Comparison of ENCODE assay signal across 9 mouse cellular contexts in genomic region chr19:59169936-59170765, GRCm38 (mm10). TPM values are rescaled to one million over a fixed set of nuclear protein-coding genes. Genes with fewer than 3 reads are reported as not detected.
DNase-seq lines count a peak whose midpoint lies in the region; ATAC-seq lines count a peak whose summit lies in the region.
"Had no signal": no experiment of that assay in that cellular context is flagged by ENCODE, and none has a peak within 500 bp of the region (broad histone marks: within the 10 kb centered on the region; RNA-seq: fewer than 3 reads in every experiment).

Gene Vax1 (minus strand): TSS chr19:59170056.

- peaks cover 9% of the 10 kb centered on the region for H3K4me1 ChIP-seq in hindbrain, embryonic 11.5 days (replicated peaks; ENCODE audit: control insufficient read depth, insufficient read depth, low read length)
- H3K4me1 ChIP-seq in midbrain, embryonic 12.5 days: peaks cover 43% of the 10 kb centered on the region

- H3K9ac ChIP-seq in hindbrain, embryonic 11.5 days (ENCODE audit: low read depth, low read length): no peak within 1 kb of the TSS
- no peak within 1 kb of the TSS; the same call in 1 of the 2 replicates for H3K9ac ChIP-seq in midbrain, embryonic 12.5 days (replicated peaks)

- H3K4me3 ChIP-seq in hindbrain, embryonic 11.5 days (ENCODE audit: low read depth, low read length): no peak within 1 kb of the TSS; the same call in 1 of the 2 replicates
- H3K4me3 ChIP-seq in midbrain, embryonic 12.5 days: peak within 1 kb of the TSS; percentile 33

- no peaks in the 10 kb centered on the region for H3K9me3 ChIP-seq in hindbrain, embryonic 11.5 days (ENCODE audit: control insufficient read depth, low read length)
- H3K9me3 ChIP-seq in midbrain, embryonic 12.5 days: no peaks in the 10 kb centered on the region

- H3K36me3 ChIP-seq in hindbrain, embryonic 11.5 days (ENCODE audit: control insufficient read depth, insufficient read depth, low read length): no peaks in the 10 kb centered on the region
- H3K36me3 ChIP-seq in midbrain, embryonic 12.5 days: no peaks in the 10 kb centered on the region

- intact Hi-C loops in gastrocnemius, postnatal 14 days (cut with DNase I; ENCODE audit: low total_unique reads): no loop called here

- peaks cover 95% of the 10 kb centered on the region for H3K27me3 ChIP-seq in hindbrain, embryonic 11.5 days (ENCODE audit: control insufficient read depth, insufficient read depth, low read length)
- peaks cover 99% of the 10 kb centered on the region for H3K27me3 ChIP-seq in midbrain, embryonic 12.5 days

- no peak within 1 kb of the TSS for H3K27ac ChIP-seq in hindbrain, embryonic 11.5 days (ENCODE audit: low read depth, low read length)
- H3K27ac ChIP-seq in midbrain, embryonic 12.5 days (replicated peaks): no peak within 1 kb of the TSS

- H3K4me2 ChIP-seq in hindbrain, embryonic 11.5 days (replicated peaks; ENCODE audit: low read depth, low read length): 0 out of 2 replicates have a peak within 1 kb of the TSS, but pooled peaks have one; percentile 18
- peak within 1 kb of the TSS; percentile 23 for H3K4me2 ChIP-seq in midbrain, embryonic 12.5 days (replicated peaks)

- WGBS in hindbrain, embryonic 11.5 days: under 1% methylated on average over 54 of the region's 54 CpGs
- 0% methylated on average over 54 of the region's 54 CpGs for WGBS in midbrain, embryonic 12.5 days

- no peak for ATAC-seq in hindbrain, embryonic 11.5 days (ENCODE audit: low FRiP score)
- no peak for ATAC-seq in midbrain, embryonic 12.5 days (ENCODE audit: low FRiP score, low read depth)
- no peak for ATAC-seq in frontal cortex, adult (ENCODE audit: low TSS enrichment)

- peak; percentile 12 for DNase-seq in gastrocnemius, postnatal 14 days
- DNase-seq in gastrocnemius, postnatal 4 days (ENCODE audit: low spot score in 2 of 2): no peak
- DNase-seq in adrenal gland, postnatal 25 days: peak; percentile 25
- no peak for DNase-seq in hindbrain, embryonic 11.5 days (ENCODE audit: low spot score)
- DNase-seq in frontal cortex, postnatal 10 days (ENCODE audit: low spot score in 2 of 2): no peak
- DNase-seq in right cerebral cortex, postnatal 25 days: no peak

RNA-seq across cellular contexts. Expression of gene Vax1, which starts in this region (rescaled TPM):
- not detected for total RNA-seq in gastrocnemius, postnatal 14 days (2021)
- not detected for total RNA-seq in gastrocnemius, postnatal 4 days (2021)
- total RNA-seq in adrenal gland, postnatal 25 days (2021): not detected in 2 replicates
- polyA plus RNA-seq in hindbrain, embryonic 11.5 days (2014; fragmentation: Nextera tagmentation; extraction: Ambion mirVana): 0.14 TPM in 1 of 2 replicates, not detected in the other
- polyA plus RNA-seq in midbrain, embryonic 12.5 days (2016; fragmentation: Nextera tagmentation; extraction: Ambion mirVana): 0.46 and 1.0 TPM in 2 replicates
- polyA plus RNA-seq: spleen, adult 2 months had no signal

Comparison
In these comparisons a context has a peak if more than half of its experiments do, and no peak if none do; other contexts are left out.
1. Peak in DNase-seq in gastrocnemius, postnatal 14 days; RNA of the gene not detected or under 1 TPM.
2. Peak in DNase-seq in adrenal gland, postnatal 25 days; RNA of the gene not detected or under 1 TPM.